Mouse (Mus musculus): ENCODE measurements around the gene Slc22a30. TPM values are rescaled to one million over a fixed set of nuclear protein-coding genes. Genes with fewer than 3 reads are reported as not detected.
"Not testable (repeated sequence)": the region's sequence is repeated elsewhere in the genome, so short reads cannot be mapped to it uniquely, and the experiment has no call there.

Slc22a30 gene
- total RNA-seq (2021): not detected

- intact Hi-C loops (cut with DNase I): not testable (repeated sequence)
These were observed at the start of gene Slc22a30 for GRCm38 (mm10) chr19:8405011-8405410. Gene Slc22a30, minus strand, starts transcription at chr19:8405111.

DNA sequence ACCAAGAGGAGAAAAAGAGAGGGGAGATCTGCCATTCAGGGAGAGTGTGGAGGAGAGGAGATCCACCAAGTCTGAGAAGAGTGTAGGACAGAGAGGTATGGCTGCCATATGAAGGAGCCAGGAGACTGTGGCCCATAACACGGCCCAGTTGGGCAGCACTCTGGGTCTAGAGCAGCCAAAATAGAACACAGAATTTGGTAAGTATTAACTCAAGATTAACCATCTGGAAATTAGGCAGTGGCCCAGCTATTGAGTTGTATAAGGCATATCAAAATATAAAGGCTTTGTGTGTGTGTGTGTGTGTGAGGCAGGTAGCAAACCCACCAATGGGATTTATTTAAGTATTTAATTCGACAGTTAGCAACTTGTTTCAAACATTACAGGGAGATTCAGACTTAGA lies 43.4 kb upstream of the Slc22a30 start:
- no peak for DNase-seq (ENCODE audit: extremely low spot score in 1 of 2, low spot score in 2 of 2)
- intact Hi-C loops (cut with DNase I): no loop called here

More at GRCm38 (mm10) chr19:8405011-8405410, at the start of gene Slc22a30:
- not testable (repeated sequence) for DNase-seq (ENCODE audit: extremely low spot score in 1 of 2, low spot score in 2 of 2)

DNA sequence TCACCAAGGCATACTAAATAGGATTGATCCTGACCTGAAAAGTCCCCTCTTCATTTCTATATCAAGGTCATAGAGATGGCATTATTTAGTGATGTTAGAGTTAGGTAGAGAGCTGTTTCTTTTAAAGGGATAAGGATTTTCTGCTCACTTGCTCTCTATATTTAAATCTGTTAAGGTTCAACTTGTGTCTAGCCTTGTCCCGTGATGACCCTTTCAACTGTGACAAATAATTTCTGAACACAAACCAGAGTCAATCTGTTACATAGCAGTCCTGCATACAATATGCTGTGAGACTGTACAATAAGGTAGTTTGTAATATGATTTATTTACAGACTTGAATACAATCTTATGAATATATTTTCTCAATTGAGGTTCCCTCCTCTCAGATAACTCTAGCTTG lies 42.6 kb upstream of the Slc22a30 start:
- intact Hi-C loops (cut with DNase I): no loop called here
- DNase-seq (ENCODE audit: extremely low spot score in 1 of 2, low spot score in 2 of 2): no peak

DNA sequence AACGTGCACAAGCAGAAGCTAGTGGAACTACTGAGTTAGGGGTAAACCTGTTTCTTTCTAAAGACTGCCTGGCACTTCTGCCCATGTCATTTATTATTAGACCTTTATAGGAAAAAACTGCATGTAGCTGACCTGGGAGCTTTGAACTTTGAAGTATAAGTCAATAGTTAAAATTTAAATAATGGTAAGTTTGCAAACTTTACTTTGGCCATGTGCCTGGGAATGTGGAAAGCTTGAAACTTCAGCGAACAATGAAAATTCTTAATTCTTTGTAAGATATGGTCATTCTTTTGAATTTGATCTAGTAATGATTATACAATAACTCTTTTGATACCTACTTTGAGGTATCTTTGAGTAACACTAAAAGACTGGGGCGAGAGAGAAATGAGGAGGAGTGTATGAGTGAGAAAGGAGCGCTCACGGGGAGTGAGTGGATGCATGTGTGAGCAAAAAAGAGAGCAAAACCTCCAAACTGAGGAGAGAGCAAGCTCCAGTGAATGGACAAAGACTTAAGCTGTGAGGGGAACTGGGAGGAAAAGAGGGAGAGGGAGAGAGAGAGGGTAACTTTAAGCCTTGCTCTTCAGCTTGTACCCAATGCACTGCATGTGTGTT lies 26.2 kb upstream of the Slc22a30 start:
- intact Hi-C loops (cut with DNase I): no loop called here
- DNase-seq (ENCODE audit: extremely low spot score in 1 of 2, low spot score in 2 of 2): no peak

DNA sequence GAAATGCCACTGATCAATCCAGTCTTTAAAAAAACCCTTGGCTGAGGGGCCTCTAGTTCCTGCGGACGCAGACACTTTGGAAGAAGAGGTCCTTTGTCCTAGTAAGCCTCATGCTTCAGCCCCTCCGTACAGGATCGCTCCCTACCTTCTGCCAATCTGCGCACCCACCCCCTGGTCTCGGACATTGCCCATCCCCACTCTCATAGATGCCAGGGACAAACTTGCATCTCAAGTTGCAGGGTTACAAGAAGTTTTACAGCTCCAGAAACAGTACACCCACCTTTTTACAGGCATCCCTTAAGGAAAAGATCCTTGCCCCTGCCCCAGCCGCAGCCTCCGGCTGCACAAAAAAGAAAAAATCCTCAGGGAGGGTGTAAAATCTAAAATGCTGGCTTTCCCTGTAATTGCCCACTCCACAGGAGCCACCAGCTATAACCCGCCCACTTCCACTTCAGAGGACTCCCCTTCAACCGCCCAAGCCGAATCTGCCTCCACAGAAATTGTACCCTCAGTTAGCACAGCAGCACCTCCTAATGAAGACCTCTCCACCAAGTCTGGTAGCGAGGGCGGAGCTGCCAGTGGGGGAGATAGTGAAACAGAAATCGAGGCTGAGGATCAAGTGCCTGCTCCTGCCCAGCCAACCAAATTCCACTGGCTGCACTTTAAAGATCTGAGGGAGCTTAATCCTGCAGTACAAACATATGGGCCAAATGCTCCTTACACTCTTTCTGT lies 2.5 kb upstream of the Slc22a30 start:
- intact Hi-C loops (cut with DNase I); DNase-seq (ENCODE audit: extremely low spot score in 1 of 2, low spot score in 2 of 2): not testable (repeated sequence)

Other genes with a start within 250 kb of the Slc22a30 start
- gene Slc22a29, start 186.2 kb downstream of the Slc22a30 start, total RNA-seq (2021): not detected
- gene Slc22a8, start 186.1 kb upstream of the Slc22a30 start, total RNA-seq (2021): 10 to 100 TPM; 19.9 to 20.2 TPM
- gene Slc22a6, start 212.9 kb upstream of the Slc22a30 start, total RNA-seq (2021): 1 to 10 TPM; 4.9 to 5.9 TPM